Mouse (Mus musculus): ENCODE data around the gene Phf1.

The Phf1 gene

DNA sequence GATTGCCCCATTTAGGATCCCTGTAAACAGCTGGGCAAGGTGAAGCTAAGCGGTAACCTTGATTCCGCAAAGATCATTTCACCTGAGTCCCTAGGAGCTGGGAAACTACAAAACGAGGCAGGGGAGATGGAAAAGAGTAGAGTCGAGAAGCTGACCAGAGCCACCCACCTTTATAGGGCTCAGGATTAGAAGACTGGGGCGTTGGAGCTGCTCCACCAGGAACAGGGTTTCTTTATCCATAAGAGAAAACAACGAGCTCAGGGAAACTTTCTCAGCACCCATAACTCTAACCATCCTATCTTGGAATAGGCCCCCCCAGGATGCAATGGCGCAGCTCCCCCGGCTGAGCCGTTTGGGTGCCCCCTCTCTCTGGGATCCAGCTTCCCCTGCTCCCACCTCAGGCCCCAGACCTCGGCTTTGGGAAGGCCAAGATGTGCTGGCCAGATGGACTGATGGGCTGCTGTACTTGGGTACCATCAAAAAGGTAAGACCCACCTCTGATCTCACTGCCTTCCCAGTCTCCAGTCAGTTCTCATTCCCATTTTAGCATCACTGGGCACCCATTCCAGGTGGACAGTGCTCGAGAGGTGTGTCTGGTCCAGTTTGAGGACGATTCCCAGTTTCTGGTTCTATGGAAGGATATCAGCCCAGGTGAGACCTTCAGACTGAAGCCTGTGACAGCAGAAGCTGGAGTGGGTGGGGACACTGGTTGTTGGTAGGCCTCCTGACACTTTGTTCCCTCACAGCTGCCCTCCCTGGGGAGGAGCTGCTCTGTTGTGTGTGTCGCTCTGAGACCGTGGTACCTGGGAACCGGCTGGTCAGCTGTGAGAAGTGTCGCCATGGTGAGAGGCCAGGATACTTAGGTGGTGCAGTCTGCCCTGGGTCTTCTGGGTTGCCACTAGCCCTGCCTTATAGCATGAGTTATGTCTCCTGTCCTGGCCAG lies 1.3 kb downstream of the Phf1 start:
- no peak for DNase-seq (ENCODE audit: low spot score)

DNA sequence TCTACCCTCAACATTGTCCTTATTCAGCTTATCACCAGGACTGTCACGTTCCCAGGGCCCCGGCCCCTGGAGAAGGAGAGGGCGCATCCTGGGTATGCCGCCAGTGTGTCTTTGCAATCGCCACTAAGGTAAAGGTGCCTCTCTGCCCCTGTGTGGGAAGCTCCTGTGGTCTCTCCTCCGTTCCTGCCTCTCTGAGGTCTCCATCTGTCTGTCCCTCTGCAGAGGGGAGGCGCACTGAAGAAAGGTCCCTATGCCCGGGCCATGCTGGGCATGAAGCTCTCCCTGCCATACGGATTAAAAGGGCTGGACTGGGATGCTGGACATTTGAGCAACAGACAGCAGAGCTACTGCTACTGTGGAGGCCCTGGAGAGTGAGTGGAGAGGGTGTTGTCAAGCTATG lies 2.2 kb downstream of the Phf1 start:
- no peak for DNase-seq (ENCODE audit: low spot score)

DNA sequence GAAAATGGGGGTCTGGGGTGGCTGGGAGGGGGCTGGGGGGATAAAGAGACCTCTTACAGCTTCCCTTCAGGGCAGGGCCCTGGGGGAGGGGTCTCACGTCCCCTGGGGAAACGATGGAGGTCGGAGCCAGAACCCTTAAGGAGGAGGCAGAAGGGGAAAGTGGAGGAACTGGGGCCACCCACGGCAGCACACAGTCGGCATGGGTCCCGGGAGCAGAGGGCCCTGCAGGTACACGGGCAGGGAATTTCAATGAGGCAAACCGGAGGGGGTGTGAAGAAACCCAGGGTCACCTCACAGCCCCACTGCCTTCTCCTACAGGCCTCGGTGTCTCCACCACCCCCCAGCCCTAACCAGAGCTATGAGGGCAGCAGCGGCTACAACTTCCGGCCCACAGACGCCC lies 3.6 kb downstream of the Phf1 start:
- no peak for DNase-seq (ENCODE audit: low spot score)

DNA sequence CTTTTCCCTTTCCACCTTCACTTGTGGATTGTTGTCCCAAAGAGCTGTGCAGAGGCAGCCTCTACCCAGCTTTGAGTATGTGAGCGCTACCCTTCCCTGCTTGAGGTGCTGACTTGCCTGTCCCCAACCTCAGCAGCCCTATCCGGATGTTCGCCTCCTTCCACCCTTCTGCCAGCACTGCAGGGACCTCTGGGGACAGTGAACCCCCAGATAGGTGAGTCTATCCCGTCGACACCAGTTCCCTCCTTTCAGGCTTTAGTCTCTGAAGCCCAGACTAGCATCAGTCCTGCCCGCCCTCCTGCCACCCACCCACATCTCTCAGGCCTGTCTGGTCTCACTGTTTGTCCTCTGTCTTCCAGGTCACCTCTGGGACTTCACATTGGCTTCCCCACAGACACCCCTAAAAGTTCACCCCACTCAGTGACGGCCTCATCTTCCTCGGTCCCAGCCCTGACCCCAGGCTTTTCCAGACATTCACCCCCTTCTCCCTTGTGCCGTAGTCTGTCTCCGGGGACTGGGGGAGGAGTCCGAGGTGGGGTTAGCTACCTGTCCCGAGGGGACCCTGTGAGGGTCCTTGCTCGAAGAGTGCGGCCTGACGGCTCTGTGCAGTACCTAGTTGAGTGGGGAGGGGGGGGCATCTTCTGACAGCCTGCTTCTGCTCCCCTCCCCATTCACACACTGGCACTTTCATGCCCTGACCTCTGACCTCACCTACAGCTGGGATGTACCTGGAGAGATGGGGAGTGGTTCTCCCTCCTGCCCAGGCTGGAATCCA lies 4.3 kb downstream of the Phf1 start:
- DNase-seq (ENCODE audit: low spot score): no peak

DNA sequence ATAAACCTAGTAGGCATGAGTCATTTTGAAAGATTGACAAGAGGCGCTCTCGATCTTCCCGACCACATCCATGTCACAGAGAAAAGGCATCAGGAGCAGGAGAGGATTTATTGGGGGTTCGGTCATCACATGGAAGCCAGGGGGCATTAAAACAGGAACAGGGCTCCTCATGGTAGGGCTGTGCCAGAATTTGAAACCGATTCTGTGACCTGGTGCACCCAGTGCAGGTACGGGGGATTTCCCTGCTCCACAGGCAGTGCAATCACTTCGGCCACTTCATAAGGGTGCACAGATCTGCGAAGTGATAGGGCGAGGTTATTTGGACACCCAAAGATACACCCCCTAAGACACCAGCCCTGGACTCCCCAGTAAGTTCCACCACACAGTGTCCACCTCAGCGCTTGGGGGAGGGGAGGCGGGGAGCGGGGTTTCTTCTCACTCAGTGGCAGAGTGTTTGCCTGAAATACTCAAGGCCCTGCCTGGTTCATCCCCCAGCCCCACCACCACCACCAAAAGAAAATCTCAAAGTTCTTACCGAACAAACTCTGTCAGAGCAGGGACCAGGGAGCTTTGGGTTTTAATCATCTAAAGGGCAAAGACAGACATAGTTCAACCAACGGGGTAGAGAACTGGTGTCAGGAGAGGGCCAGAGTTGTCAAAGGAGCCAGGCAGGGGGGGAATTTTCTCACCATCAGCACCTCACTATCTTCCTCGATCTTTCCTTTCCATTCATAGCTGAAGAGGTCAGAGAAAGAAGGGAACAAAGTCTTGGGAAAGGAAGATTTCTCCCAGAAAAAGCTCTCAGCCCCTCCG lies 5.2 kb downstream of the Phf1 start:
- DNase-seq (ENCODE audit: low spot score): no peak

DNA sequence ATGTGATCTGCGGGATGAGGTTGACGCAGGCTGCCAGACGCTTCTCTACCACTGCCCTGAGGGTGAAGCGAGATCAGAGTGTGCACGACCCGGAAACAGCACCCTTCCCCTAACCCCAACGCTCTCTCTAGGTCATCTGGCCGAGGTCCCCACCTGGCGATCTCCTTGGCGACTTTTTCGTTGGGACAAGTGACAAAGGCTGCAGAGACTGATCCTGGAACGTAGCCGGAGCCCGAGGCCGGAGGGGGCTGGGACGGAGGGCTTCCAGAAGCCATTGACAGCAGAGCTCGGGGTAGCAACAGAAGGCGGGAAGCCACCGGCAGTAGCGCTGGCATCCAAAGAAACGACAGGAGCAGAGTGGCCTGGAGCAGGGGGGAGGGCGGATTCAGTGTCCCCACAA lies 5.9 kb downstream of the Phf1 start:
- no peak for DNase-seq (ENCODE audit: low spot score)

DNA sequence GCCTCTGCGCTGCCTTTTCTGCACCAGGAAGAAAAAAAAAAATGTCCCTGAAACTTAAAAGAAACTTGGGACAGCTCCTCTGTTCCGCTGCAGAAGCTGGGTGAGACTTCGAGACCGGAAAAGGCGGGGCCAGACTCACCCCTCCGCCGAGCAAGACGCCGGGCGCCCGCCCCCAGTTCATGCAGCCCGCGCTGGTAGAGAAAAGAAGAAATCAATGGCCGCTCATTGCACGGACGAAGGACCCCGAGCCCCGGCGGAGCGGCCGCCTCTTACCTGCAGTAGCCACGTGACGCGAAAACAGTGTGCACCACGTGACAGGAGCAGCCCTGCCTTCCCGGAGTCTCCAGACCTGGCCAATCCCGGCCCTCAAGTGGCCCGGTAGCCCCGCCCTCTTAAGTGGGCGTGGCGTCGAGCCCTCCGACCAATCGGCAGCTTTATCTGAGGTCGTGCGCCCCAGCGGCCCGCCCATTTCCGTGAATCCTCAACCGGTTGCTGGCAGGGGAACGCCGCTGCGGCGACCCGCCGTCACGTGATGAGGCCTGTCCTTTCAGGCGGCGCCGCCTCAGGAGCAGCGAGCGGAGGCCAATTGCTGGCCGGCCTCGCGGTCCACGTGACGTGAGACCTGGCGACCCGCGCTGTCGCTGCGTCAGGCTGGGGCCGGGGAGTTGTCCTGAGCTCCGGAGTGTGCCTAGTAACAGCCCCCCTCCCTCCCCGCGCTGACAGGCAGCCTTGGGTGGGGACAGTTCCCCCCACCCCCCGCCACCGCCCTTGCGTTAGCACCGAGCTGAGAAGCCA lies 6.5 kb downstream of the Phf1 start, which contains the start of gene Cuta:
Cuta (minus strand) TSS at position 392 of the 795 bp plus-strand sequence.
- DNase-seq (ENCODE audit: low spot score): peak; percentile 100

DNA sequence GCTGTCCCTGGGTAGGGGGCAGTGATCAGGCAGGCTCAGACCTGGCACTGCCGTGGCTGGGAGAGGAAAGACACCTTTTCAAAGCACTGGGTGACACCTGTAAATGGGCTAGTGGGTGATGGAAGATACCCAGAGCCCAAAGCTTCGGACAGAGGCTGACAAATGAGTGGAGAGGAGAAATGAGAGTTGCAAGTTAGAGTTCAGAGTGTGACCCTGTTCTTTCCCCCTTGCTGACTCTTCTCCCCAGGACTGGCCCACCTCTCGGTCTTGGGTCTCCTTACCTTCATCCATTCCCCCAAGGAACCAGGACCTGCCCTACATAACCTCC lies 7.1 kb downstream of the Phf1 start:
- DNase-seq (ENCODE audit: low spot score): no peak

DNA sequence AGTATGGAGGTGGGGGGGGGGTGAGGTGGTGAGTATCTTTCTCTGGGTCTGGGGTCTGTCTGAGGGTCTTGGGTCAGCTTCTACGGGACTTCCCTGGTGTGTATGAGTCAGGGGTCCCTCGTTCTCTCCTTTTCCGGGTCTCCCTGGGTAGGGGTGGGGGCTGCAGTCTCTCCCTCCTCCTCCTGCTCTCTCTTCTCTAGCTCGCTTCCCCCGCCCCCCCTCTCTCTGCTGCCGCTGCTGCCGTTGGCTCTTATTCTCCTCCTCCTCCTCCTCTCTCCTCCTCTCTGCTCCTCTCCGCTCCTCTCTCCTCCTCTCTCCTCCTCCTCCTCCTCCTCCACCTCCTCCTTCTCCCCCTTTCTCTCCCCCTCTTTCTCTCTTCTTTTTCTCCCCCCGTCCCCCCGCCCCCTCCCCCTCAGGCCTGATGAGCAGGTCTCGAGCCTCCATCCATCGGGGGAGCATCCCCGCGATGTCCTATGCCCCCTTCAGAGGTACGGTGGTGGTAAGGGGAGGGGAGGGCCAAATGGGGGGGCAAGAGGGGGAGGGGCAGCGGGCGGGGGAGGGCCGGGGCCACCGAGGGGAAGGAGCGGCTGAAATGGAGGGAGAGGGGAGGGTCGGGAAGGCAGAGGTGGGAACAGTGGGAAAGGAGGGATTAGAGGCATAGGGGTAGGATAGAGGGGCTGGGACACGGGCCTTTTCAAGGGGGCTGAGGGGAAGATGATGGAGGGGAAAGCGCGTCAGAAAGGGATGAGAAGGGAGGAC lies 8.4 kb downstream of the Phf1 start, which contains the start of gene Syngap1:
Syngap1 (plus strand) TSS at position 223 of the 759 bp plus-strand sequence.
- DNase-seq (ENCODE audit: low spot score): peak; percentile 55

DNA sequence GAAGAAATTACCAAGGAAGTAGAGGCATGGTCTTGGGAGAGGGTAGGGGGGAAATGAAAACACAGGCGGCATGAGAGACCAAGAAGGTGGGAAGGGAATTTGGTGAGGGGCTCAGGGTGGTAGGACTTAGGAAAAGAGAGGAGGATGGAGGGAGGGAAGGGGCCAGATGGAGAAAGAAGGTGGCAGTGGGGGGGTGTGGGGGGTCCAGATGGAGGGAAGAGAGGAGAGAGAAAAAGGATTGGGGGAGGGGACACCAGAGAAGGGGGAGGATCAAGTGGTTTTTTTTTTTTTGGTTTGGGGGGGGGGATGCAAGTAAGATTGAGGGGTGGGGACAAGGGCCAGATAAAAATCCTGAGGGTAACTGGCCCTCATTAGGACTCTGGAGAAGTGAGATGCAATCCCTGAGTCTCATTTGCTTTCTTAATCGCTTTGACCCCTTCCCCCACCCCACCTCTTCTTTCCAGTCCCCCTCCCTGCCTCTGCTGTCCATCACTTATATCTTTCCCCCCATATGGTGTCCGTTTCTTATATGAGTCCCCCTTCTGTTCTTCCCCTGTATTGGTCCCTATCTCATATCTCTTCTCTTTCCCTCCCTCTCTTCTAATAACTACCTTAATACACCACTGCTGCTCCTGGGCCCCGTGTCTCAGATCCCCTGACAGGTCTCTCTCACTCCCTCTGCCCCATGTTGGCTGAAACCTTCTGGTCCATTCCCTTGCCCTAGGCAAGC lies 9.2 kb downstream of the Phf1 start:
- DNase-seq (ENCODE audit: low spot score): no peak

DNA sequence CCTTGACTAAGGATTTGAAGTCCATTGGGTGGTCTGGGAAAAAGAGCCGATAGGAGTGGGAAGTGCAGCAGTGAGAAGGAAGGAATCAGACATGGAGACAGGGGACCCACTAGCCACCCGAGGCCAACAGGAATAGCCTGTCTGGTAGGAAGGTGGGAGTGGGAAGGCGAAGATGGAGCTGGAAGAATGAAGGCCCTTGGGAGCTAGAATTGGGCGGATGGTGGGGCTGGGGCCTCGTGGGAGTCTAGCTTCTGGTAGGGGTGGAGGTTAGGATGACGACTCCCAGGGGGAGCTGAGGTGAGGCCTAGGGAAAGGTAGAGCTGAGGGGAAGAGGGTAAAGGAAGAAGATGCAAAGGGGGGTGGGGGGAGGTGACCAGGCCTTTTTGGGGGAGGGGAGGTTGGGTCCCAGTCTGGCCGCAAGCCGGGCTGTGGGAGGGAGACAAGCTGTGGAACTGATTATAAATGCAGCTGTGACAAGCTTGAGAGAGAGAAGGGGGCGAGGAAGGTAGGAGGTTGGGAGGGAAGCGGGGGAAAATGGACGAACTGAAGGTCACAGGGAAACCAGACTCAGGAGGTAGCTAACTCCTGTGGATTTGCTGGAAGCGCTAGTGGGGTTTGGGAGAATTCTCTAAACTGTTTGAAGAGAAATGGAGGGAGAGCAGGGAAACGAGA lies 13.1 kb downstream of the Phf1 start:
- DNase-seq (ENCODE audit: low spot score): no peak

DNA sequence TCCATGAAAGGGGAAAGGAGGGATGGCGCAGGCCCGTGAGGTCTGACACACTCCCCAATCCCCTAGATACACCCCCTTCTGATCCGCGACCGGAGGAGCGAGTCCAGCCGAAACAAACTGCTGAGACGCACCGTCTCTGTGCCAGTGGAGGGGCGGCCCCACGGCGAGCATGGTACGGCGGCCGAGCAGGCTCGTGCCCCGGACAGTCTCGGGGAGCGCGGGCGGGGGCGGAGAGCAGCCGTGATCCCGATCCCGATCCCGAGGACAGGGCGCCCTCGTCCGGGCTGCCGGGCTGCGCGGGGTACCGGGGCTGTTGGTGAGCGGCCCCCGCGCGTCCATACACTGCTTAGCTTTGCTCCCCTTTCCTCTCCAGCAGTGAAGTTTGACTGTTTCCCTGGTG lies 13.7 kb downstream of the Phf1 start:
- DNase-seq (ENCODE audit: low spot score): no peak

DNA sequence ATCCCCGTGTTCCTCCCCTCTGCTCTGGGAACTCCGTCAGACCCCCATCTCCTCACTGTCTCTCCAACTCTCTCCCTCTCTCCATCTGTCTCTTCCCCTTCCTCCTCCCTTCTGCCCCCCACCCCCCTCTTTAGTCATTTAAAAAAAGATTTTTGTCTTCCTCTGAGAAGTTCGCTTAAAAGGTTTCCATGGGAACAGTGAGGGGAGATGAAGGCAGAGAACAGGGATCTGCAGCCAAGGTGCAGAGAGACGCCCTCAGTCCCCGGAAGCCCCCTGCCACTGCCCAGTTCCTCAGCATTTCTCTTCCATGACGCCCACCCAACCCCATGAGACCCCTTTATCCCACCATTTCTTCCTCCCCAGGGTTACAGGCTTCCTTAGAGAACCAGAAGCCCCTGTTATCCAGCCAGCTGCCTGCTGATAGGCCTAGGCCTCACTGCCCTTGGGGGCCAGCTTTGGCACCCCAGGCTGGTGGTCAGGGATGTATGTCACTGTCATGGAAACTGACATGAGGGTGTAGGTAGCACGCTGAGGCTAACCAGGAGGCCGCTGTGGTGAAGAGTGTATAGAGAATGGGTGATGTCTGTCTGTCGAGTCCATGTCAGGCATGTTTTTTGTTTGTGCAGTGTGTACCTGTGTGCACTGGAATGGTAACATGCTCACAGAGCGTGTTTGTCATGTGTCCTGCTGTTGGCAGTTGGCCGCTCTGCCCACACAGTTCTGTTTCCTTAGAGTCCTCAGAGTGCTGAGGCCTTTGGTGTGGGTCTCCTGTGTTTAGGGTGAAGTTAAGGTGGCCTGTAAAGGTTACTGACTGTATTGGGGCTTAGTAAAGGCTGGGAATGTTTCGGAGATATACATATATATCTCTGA lies 14.6 kb downstream of the Phf1 start:
- DNase-seq (ENCODE audit: low spot score): no peak

DNA sequence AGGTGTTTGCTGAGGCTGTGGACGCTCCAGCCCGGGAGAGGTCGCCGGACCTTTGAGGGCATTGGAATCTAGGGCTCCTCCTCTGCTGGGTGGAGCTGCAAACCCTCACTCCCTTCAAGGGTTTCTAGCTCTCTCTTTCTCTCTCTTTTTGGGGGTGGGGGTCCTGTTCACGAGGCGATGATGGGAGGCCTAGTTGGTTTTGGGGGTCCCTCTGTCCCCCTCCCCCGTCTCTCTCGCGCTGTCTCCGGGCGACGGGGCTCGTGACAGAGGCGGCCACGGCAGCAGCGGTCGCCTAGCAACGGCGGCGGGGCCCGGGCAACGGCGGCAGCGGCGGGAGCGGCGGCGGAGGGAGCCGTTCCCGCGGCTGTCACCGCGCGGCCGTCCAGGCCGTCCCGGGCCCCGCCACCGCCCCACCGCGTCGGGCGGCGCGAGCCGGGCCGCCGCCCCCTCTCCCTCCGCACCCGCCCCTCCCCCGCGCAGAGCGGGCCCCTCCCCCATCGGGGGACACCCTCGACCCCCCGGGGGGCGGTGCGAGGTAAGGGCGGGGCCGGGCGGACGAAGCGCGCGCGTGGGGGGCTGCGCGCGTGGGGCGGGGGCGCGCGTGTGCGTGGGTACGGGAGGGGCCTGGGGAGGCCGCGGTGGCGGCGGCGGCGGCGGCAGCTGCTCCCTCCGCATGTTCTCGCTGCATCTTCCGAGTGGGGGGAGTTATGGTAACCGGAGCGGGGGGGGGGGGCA lies 15.6 kb downstream of the Phf1 start:
- DNase-seq (ENCODE audit: low spot score): peak; percentile 56

DNA sequence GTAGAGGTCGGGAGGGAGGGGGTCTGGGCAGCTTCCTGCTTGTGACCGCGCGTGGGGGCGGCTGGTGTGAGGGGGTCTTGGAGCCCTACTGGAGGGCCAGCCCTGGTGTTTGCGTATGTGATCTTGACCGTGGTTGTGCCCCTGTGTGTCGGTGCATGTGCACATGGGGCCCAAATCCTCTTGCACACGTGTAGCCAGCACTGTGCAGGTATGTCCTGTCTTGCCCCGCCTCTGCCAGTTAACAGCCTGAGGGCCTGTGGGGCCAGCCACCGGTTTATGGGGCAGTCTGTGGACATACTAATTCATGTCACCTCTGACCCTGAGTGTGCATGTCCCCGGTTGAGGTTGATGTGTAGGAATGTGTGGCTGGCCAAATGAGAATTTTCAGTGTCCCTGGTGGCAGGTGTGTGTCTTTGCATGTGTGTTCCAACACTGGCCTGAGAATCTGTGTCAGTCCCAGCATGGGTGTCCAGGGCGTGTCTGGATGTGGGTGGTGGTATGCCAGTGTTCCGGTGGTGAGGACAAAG lies 16.3 kb downstream of the Phf1 start:
- no peak for DNase-seq (ENCODE audit: low spot score)

DNA sequence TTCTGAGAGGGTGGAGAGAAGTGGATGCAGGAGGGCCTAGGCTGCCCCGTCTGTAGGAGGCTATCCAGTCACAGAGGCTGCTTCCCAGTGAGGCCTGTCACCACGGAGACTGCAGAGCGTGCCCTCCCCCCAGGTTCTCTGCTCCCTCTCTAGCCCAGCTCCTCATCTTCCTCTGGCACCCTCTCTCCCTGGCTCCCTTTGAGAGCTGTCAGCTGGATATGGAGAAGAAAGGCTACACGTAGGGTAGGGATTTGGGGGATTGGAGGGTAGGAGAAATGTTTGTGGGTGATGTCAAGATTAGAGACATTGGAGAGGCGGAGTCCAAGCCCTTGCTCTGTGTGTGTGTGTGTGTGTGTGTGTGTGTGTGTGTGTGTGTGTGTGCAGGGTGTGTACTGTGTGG lies 17.0 kb downstream of the Phf1 start:
- no peak for DNase-seq (ENCODE audit: low spot score)

DNA sequence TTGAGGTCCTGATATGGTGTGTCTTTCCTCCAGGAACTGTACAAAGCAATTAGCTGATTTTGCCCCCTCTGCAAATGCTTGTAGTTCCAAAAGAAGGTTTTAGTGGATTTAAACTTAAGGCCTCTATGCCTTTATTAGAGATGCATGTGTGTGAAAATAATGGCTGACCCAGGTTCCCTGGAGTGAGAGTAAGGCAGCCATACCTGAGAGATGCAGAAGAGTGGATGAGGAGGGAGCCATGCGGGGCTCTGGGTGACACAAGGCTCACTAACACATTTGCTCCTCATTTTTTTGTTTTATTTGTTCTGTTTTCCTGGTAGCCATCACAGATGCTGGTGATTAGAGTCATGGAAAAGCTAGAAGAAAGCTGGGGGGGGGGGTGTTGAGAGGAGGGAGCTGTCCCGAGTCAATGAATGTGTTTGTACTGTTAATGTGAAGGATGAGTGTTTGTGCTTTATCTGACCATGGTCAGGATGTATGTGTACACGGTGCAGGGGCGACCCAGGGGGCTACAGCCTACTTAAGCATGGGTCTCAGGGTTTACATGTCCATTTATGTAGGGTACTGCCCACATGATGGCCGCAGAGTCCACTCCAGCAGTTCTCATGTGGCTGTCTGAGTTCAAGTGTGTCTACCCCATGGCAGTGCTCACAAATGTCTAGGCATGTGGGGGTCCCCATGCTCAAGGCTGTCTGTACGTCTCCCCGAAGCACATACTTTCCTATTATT lies 17.9 kb downstream of the Phf1 start:
- no peak for DNase-seq (ENCODE audit: low spot score)

Measured in yolk sac, embryonic 10.5 days (tissue).